Mouse (Mus musculus) limb, embryonic 15.5 days (tissue): Measurements from ENCODE around the gene Lrrc75a. TPM values are rescaled to one million over a fixed set of nuclear protein-coding genes. Genes with fewer than 3 reads are reported as not detected.
A peak's percentile ranks its signal among the peaks of the same experiment; 100 is the strongest.

Experiments
- ATAC-seq: fragments of 200-750 bp; cut with Nextera tagmentation; 2 replicates; pipeline ENCODE4 v1.8.0; 2017; ENCODE audit warnings: low read depth, moderate TSS enrichment; ENCODE audit not compliant: insufficient number of reproducible peaks, low FRiP score, low TSS enrichment
- H3K27ac ChIP-seq: fragments of 300-500 bp; sonication (generic); 2 replicates; pipeline ENCODE4 v1.5.1; 2015; ENCODE audit warnings: moderate library complexity, mild to moderate bottlenecking, inconsistent platforms
- H3K27me3 ChIP-seq: fragments of 300-500 bp; sonication (generic); 2 replicates; pipeline ENCODE4 v1.6.1; 2015; ENCODE audit warnings: inconsistent platforms
- H3K36me3 ChIP-seq: fragments of 300-500 bp; sonication (generic); 2 replicates; pipeline ENCODE4 v1.6.1; 2015; ENCODE audit warnings: inconsistent platforms
- H3K4me1 ChIP-seq: fragments of 300-500 bp; sonication (generic); 2 replicates; pipeline ENCODE4 v1.6.1; 2015; ENCODE audit warnings: inconsistent platforms
- H3K4me2 ChIP-seq: fragments of 300-500 bp; sonication (generic); 2 replicates; pipeline ENCODE4 v1.6.1; 2015; ENCODE audit warnings: mild to moderate bottlenecking, inconsistent platforms
- H3K4me3 ChIP-seq: fragments of 300-500 bp; sonication (generic); 2 replicates; pipeline ENCODE4 v1.5.1; 2015; ENCODE audit warnings: mild to moderate bottlenecking, inconsistent platforms
- H3K9ac ChIP-seq: fragments of 300-500 bp; sonication (generic); 2 replicates; pipeline ENCODE4 v1.6.1; 2015; ENCODE audit warnings: inconsistent platforms
- H3K9me3 ChIP-seq: fragments of 300-500 bp; sonication (generic); 2 replicates; pipeline ENCODE4 v1.6.1; 2016; ENCODE audit warnings: inconsistent platforms
- WGBS: fragments of 180-500 bp; shearing (Covaris S2); methylation state at CpG from one replicate; pipeline ENCODE4 v1.1.7; 2015; 5-methylcytosine and 5-hydroxymethylcytosine counted together
- polyA plus RNA-seq: library from polyadenylated mRNA; unstranded; fragments of >200 nt; fragmentation: Nextera tagmentation; extraction: Ambion mirVana; gene quantifications from 2 replicates; pipeline ENCODE4 v1.2.1, GENCODE M21; 2015

Gene Lrrc75a
- polyA plus RNA-seq, 1 experiment from 2014 or later = 14.5 TPM

DNA sequence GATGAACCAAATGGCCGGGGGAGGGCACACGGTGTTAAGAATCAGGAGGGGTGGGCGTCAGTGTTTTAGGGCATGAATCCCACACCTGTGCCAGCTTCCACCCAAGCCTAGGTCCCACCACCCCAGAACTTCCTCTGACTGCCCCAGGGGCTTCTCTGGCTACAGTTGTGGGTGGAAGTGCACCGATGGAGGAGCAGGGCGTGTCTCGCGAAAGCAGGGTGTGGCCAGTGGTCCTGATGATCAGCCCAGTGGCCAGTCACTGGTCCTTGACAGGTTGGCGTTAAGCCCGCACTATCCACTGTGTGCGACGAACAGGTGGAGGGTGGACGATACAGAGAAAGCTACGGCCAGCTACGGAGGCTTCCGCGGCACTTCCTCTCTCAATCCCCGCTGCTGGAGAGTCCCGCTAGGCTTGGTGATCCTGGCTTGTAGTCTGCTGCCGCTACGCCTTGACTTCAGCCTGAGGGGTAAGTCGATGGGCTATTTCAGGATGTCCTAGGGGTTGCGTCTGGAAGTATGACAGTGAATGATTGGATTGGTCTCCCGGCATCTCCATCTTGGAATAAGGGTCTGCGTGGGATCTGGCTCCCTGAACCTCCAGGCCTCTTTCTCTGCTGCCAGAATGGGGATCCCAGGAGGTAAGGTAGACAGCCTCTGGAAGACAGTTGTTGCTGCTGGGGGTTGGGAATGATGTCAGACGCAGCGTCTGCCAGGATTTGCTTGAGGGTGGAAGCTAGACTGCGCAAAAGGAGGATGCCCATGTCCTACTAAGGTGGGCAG, 72.5 kb downstream of the Lrrc75a start:
- Histone ChIP-seq H3K4me2 (peak overlapping the region; percentile 99), H3K4me1 (peaks cover 13% of the 10 kb centered on the region), H3K36me3 (no peaks in the 10 kb centered on the region), H3K9ac (peak overlapping the region; percentile 23; the same call in 1 of the 2 replicates), H3K27ac (no peak overlapping the region; the same call in 1 of the 2 replicates), H3K27me3 (0 out of 2 replicates have a peak, but pooled peaks cover 5% of the 10 kb centered on the region), H3K9me3 (no peaks in the 10 kb centered on the region), H3K4me3 (peak overlapping the region; percentile 49)
- WGBS = 9% methylated on average over 27 of the region's 27 CpGs
- no peak; the same call in 1 of the 2 replicates for ATAC-seq

DNA sequence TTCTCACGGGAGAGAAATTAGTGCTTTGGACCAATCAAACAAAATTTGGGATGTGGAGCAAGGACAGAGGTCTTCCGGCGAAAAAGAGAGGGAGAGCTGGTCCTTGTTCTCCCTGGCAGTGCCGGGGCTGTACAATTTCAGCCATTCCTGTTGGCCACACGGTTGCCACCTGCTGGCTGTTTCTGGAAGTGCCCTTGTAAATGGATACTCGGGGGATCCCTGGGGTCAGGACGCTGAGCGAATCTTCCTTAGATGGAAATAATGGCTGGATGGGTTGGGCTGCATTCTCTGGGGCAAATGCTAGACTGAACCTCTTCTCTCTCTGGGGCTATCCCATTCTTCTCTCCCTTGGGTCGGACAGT, 73.0 kb downstream of the Lrrc75a start:
- Histone ChIP-seq H3K4me1 (peaks cover 13% of the 10 kb centered on the region), H3K4me3 (peak overlapping the region; percentile 49), H3K4me2 (peak overlapping the region; percentile 99), H3K36me3 (no peaks in the 10 kb centered on the region), H3K9ac (0 out of 2 replicates have a peak overlapping the region, but pooled peaks have one; percentile 23), H3K9me3 (no peaks in the 10 kb centered on the region), H3K27ac (no peak overlapping the region), H3K27me3 (0 out of 2 replicates have a peak, but pooled peaks cover 5% of the 10 kb centered on the region)
- ATAC-seq = no peak
- 4% methylated on average over 9 of the region's 9 CpGs for WGBS

DNA sequence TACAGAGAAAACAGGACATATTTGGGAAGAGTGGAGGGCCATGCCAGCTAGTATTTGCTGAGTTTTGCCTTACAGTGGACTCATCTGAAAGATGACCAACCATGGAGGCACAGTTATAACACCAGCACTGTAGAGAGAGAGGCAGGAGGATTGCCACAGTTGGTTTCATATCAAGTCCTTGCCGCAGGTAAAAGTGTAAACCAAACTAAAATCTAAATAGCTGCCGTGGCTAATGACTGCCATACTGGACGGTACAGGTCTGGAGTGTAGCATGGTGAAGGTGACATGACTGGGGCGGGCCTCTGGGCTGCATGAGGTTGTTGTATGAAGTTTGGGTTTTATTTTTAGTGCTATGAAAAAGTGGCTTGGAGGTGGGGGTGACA, 73.6 kb downstream of the Lrrc75a start:
- no peaks in the 10 kb centered on the region for H3K36me3 ChIP-seq
- peaks cover 13% of the 10 kb centered on the region for H3K4me1 ChIP-seq
- WGBS = 77% methylated on average over 4 of the region's 4 CpGs
- ATAC-seq = no peak
- H3K27ac ChIP-seq = no peak overlapping the region
- no peak overlapping the region for H3K4me2 ChIP-seq
- H3K4me3 ChIP-seq = no peak overlapping the region
- H3K9ac ChIP-seq = no peak overlapping the region
- no peaks in the 10 kb centered on the region for H3K9me3 ChIP-seq
- 0 out of 2 replicates have a peak, but pooled peaks cover 5% of the 10 kb centered on the region for H3K27me3 ChIP-seq

DNA sequence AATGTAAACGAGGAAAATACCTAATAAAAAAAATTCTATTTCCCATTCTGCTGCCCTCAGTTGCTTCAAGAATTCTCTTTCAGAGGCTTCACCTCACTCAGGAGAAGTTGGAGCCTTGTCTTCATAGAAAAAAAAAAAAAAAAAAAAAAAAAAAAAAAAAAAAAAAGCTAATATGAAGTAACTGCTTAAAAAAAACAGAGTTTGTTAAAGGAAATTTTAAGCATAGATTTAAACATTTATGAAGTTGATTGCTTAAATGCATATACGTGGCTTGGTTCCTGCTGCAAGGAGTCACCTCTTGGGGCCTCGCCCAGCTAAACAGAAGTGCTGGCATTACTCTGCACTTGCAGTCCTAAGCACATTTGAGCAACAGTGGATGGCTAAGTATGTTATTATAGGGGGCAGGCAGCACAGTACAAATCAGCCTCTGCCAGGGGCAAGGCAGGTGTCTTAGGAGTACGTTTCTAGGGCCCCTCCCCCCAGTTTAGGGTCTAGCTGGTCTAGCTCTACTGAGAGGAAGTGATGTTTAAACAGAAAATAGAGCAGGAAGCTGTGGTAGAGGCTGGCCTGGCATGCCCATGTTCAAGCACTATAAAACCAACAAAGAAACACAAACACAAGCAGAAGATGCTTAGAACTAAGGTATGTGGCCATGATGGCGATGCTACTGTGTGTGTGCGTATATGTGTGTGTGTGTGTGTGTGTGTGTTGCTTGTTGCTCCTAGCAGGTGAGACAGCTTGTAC, 74.2 kb downstream of the Lrrc75a start, which contains the start of gene Trpv2:
Gene Trpv2 (plus strand): TSS at position 528 of the 744 bp plus-strand sequence.
- no peak within 1 kb of the TSS for H3K9ac ChIP-seq
- ATAC-seq = no peak
- H3K27ac ChIP-seq = no peak within 1 kb of the TSS
- H3K27me3 ChIP-seq = 0 out of 2 replicates have a peak, but pooled peaks cover 5% of the 10 kb centered on the region
- no peaks in the 10 kb centered on the region for H3K36me3 ChIP-seq
- 69% methylated on average over 6 of the region's 6 CpGs for WGBS
- peak within 1 kb of the TSS; percentile 99 for H3K4me2 ChIP-seq
- peak within 1 kb of the TSS; percentile 49 for H3K4me3 ChIP-seq
- peaks cover 13% of the 10 kb centered on the region for H3K4me1 ChIP-seq
- H3K9me3 ChIP-seq = no peaks in the 10 kb centered on the region

DNA sequence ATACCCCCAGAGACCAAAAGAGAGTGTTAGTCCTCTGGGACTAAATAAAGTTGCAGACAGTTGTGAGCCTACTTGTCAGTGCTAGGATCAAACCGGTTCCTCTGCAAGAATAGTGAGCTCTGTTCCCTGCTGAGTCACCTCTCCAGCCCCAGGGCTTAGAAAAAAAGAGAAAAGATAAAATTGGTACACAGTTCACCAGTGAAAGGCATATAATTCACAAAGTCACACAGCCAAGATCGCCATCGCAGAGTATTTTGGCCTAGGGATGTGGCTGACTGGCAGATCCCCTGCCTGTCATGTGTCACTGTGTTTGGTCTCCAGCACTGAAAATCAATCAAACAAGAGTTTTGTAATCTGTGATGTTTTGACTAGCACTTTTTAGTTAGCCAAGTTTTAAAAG, 80.0 kb downstream of the Lrrc75a start:
- Histone ChIP-seq H3K9ac (no peak overlapping the region), H3K4me2 (no peak overlapping the region), H3K9me3 (no peaks in the 10 kb centered on the region), H3K27me3 (no peaks in the 10 kb centered on the region), H3K4me1 (no peaks in the 10 kb centered on the region), H3K27ac (no peak overlapping the region), H3K36me3 (no peaks in the 10 kb centered on the region), H3K4me3 (no peak overlapping the region)
- no peak for ATAC-seq
- WGBS = 64% methylated on average over 3 of the region's 3 CpGs

DNA sequence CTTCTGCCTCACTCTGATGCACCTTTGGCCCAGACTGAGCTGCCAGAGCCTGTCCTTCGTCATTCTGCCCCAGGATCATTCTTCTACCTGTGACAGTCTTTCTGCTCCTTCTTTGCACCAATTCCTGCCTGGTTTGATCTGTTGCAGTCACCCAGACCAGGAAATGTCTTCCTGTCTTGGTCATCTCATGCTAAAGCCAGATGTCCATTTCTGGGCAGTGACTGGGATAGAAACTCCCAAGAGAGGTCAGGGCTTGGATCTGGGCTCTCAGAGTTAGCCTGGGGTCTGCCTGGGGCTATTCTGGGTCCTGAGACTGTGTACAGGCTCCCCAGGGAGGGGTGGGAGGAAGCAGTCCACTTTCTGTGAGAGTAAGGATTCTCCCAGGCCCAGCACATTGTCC, 82.1 kb downstream of the Lrrc75a start:
- Histone ChIP-seq H3K36me3 (no peaks in the 10 kb centered on the region), H3K27me3 (no peaks in the 10 kb centered on the region), H3K4me2 (no peak overlapping the region), H3K9me3 (no peaks in the 10 kb centered on the region), H3K9ac (no peak overlapping the region), H3K4me3 (no peak overlapping the region), H3K4me1 (no peaks in the 10 kb centered on the region), H3K27ac (no peak overlapping the region)
- WGBS = 75% methylated on average over 1 of the region's 1 CpGs
- ATAC-seq = no peak

DNA sequence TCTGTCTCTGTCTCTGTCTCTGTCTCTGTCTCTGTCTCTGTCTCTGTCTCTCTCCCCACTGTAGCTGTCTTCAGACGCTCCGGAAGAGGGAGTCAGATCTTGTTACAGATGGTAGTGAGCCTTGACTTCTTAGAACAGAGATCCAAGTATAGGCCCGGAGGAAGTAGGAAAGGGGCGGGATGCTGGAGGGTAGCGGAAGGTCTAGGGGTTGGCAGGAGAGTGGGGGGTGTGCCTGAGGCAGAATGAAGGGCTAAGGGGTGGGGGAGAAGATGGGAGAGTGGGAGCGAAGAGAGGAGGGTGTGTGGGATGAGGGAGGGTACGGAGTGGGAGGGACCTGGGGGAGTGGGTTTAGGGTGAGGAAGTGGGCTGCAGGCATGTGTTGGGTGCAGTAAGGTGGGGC, 82.6 kb downstream of the Lrrc75a start:
- no peak overlapping the region for H3K27ac ChIP-seq
- no peak for ATAC-seq
- 70% methylated on average over 7 of the region's 7 CpGs for WGBS
- H3K4me3 ChIP-seq = no peak overlapping the region
- no peaks in the 10 kb centered on the region for H3K9me3 ChIP-seq
- H3K36me3 ChIP-seq = no peaks in the 10 kb centered on the region
- H3K4me1 ChIP-seq = peaks cover under 1% of the 10 kb centered on the region; the same call in 1 of the 2 replicates
- H3K4me2 ChIP-seq = no peak overlapping the region
- no peak overlapping the region for H3K9ac ChIP-seq
- H3K27me3 ChIP-seq = no peaks in the 10 kb centered on the region

DNA sequence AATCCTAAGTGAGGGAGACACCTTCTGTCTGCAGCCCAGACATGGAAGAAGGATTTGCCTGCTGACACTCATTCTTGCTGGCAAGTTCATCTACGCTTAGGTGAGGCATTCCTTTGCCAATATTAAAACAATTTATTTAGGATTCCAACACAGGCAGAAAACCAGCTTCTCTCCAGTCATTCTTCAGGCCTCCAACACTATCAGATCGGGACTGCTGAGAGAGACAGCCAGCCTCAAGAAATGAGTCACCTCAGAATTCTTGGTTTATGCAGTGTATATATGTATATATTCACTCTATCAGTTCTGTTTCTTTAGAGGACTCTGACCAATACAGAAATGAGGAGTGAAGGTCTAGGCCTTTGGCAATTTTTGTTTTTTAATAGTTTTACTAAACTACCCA, 84.7 kb downstream of the Lrrc75a start:
- Histone ChIP-seq H3K9ac (no peak overlapping the region), H3K4me2 (no peak overlapping the region), H3K4me3 (no peak overlapping the region), H3K36me3 (no peaks in the 10 kb centered on the region), H3K27ac (no peak overlapping the region), H3K9me3 (no peaks in the 10 kb centered on the region), H3K4me1 (peaks cover 9% of the 10 kb centered on the region), H3K27me3 (no peaks in the 10 kb centered on the region)
- no peak for ATAC-seq
- 87% methylated on average over 2 of the region's 2 CpGs for WGBS

DNA sequence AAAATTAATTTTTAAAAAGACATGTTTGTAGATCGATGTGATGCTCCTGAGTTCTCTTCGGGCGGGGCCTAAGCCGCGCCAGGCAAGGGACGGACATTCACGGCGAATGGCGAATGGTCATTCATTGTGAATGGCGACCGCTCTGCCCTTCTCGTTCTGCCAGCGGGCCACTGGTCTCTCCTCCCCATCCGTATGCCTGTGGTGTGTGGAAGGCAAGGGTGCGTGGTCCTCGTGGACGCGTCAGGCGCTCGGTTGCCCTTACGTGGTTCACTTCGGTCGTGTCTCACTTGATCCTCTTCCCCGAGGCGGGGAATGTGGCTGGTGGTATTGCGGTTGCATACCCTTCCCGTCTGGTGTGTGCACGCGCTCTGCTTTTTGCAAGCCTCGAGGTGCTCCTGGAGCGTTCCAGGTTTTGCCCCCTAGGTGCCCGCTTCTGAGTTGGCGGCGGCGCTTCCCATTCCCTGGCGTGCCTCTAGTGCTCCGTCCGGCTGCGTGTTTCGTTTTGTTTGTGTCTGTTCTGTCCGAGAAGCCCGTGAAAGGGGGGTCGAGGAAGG, 87.8 kb downstream of the Lrrc75a start:
- Histone ChIP-seq H3K4me1 (peaks cover 9% of the 10 kb centered on the region), H3K36me3 (no peaks in the 10 kb centered on the region), H3K9ac (peak overlapping the region; percentile 8; the same call in 1 of the 2 replicates), H3K27ac (no peak overlapping the region), H3K4me3 (peak overlapping the region; percentile 32), H3K9me3 (no peaks in the 10 kb centered on the region), H3K4me2 (peak overlapping the region; percentile 53), H3K27me3 (no peaks in the 10 kb centered on the region)
- ATAC-seq = no peak
- WGBS = 27% methylated on average over 43 of the region's 43 CpGs

DNA sequence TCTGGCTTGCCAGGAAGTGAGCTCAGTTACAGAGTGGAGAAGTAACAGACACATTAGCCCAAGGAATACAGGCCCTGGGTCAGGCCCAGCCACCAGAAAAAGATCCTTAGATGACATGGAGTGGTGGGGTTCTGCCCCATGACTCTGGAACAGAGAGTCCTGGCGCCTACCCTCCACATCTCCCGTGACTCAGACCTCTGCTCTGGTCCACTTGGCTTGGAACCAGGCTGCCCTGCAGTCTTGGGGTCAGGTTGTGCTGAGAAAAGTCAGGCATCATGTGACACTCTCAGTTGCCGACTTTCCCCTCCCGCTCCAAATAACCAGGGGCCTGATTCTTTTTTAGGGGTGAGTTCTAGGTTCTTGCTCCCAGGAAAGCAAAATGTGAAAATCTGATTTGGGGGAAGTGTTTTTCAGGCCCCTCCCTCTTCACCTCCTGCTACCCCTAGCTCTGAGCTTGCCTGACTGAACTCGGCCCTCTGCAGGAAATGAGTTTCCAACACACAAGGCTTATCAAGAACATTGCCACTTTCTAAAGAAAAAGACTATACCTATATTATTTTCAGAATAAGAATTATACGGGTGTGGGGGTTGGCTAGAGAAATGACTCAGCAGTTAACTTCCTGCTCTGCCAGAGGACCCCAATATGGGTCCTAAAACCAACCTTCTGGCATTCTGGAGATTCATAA, 89.2 kb downstream of the Lrrc75a start:
- Histone ChIP-seq H3K9ac (no peak overlapping the region), H3K4me3 (no peak overlapping the region), H3K4me2 (no peak overlapping the region), H3K27ac (no peak overlapping the region), H3K9me3 (no peaks in the 10 kb centered on the region), H3K4me1 (peaks cover 20% of the 10 kb centered on the region), H3K27me3 (no peaks in the 10 kb centered on the region), H3K36me3 (peaks cover 9% of the 10 kb centered on the region; the same call in 1 of the 2 replicates)
- WGBS = 48% methylated on average over 6 of the region's 6 CpGs
- no peak for ATAC-seq

DNA sequence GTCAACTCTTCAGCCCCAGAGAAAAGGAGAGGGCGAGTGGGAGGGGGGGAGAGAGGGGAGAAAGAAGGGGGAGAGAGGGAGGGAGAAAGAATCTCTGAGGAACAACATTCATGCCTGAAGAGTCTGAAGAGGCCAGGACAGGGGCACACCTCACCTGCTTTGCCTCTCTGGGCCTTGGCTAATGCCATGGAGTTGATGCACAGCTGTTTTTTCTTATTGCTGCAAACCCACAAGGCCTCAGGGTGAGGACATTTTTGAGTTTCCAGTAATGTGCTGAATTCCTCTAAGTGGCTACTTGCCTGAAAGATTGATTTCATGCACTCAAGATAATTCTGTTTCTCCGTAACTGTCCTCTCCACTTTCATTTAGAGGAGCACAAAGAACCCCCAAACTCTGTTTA, 90.2 kb downstream of the Lrrc75a start:
- Histone ChIP-seq H3K9ac (no peak overlapping the region), H3K27me3 (no peaks in the 10 kb centered on the region), H3K27ac (no peak overlapping the region), H3K36me3 (peaks cover 18% of the 10 kb centered on the region; the same call in 1 of the 2 replicates), H3K4me3 (no peak overlapping the region), H3K4me1 (peaks cover 30% of the 10 kb centered on the region), H3K4me2 (no peak overlapping the region), H3K9me3 (no peaks in the 10 kb centered on the region)
- ATAC-seq = no peak
- WGBS = 49% methylated on average over 2 of the region's 2 CpGs
